Mouse (Mus musculus): ENCODE data around the gene Oma1. TPM values are rescaled to one million over a fixed set of nuclear protein-coding genes. Genes with fewer than 3 reads are reported as not detected.

Gene Oma1
- 21.2 and 22.8 TPM in 2 replicates for polyA plus RNA-seq (2015; fragmentation: Nextera tagmentation; extraction: Ambion mirVana)

- ATAC-seq (ENCODE audit: insufficient read depth, low FRiP score, low read depth) = peak; percentile 100
- Histone ChIP-seq H3K4me1 (no peaks in the 10 kb centered on the region), H3K36me3 (no peaks in the 10 kb centered on the region), H3K4me3 (replicated peaks) (peak within 1 kb of the TSS; percentile 68), H3K27me3 (replicated peaks) (no peaks in the 10 kb centered on the region), H3K27ac (peak within 1 kb of the TSS; percentile 97), H3K9me3 (no peaks in the 10 kb centered on the region), H3K9ac (peak within 1 kb of the TSS; percentile 21; the same call in 1 of the 2 replicates), H3K4me2 (peak within 1 kb of the TSS; percentile 55)
- under 1% methylated on average over 61 of the region's 61 CpGs for WGBS
Measured at GRCm38 (mm10) chr4:103313587-103314525, at the start of gene Oma1. Gene Oma1 (plus strand): TSS chr4:103313812.

- H3K4me1 ChIP-seq = no peaks in the 10 kb centered on the region
- ATAC-seq (ENCODE audit: insufficient read depth, low FRiP score, low read depth) = no peak; the same call in 1 of the 2 replicates
- H3K27ac ChIP-seq = no peak overlapping the region
- 12% methylated on average over 8 of the region's 8 CpGs for WGBS
- no peaks in the 10 kb centered on the region for H3K9me3 ChIP-seq
- H3K36me3 ChIP-seq = no peaks in the 10 kb centered on the region
- no peak overlapping the region for H3K4me3 ChIP-seq (replicated peaks)
- no peak overlapping the region for H3K9ac ChIP-seq
- no peaks in the 10 kb centered on the region for H3K27me3 ChIP-seq (replicated peaks)
- no peak overlapping the region for H3K4me2 ChIP-seq
Measured at GRCm38 (mm10) chr4:103263812-103264396, 49.7 kb upstream of the Oma1 start.

- ATAC-seq (ENCODE audit: insufficient read depth, low FRiP score, low read depth) = no peak
- Histone ChIP-seq H3K4me2 (no peak overlapping the region), H3K9ac (no peak overlapping the region), H3K27me3 (replicated peaks) (no peaks in the 10 kb centered on the region), H3K4me3 (replicated peaks) (no peak overlapping the region), H3K4me1 (no peaks in the 10 kb centered on the region), H3K27ac (no peak overlapping the region), H3K36me3 (no peaks in the 10 kb centered on the region), H3K9me3 (no peaks in the 10 kb centered on the region)
- WGBS = 32% methylated on average over 2 of the region's 2 CpGs
Measured at GRCm38 (mm10) chr4:103265166-103265565, 48.4 kb upstream of the Oma1 start.

GRCm38 (mm10) chr4:103269336-103269735 lies 44.3 kb upstream of the Oma1 start:
- 81% methylated on average over 4 of the region's 4 CpGs for WGBS
- ATAC-seq (ENCODE audit: insufficient read depth, low FRiP score, low read depth) = no peak

GRCm38 (mm10) chr4:103273021-103273420 lies 40.6 kb upstream of the Oma1 start:
- 72% methylated on average over 7 of the region's 8 CpGs for WGBS
- no peaks in the 10 kb centered on the region for H3K27me3 ChIP-seq (replicated peaks)
- no peak overlapping the region for H3K4me2 ChIP-seq
- H3K9ac ChIP-seq = no peak overlapping the region
- no peaks in the 10 kb centered on the region for H3K4me1 ChIP-seq
- H3K9me3 ChIP-seq = no peaks in the 10 kb centered on the region
- H3K4me3 ChIP-seq (replicated peaks) = no peak overlapping the region
- no peak for ATAC-seq (ENCODE audit: insufficient read depth, low FRiP score, low read depth)
- no peaks in the 10 kb centered on the region for H3K36me3 ChIP-seq
- no peak overlapping the region for H3K27ac ChIP-seq

More at GRCm38 (mm10) chr4:103269336-103269735, 44.3 kb upstream of the Oma1 start:
- Histone ChIP-seq H3K9me3 (no peaks in the 10 kb centered on the region), H3K4me3 (replicated peaks) (no peak overlapping the region), H3K36me3 (no peaks in the 10 kb centered on the region), H3K27me3 (replicated peaks) (no peaks in the 10 kb centered on the region), H3K27ac (no peak overlapping the region), H3K4me1 (no peaks in the 10 kb centered on the region), H3K9ac (no peak overlapping the region), H3K4me2 (no peak overlapping the region)

GRCm38 (mm10) chr4:103288342-103288741 lies 25.3 kb upstream of the Oma1 start:
- H3K9ac ChIP-seq = no peak overlapping the region
- WGBS = 78% methylated on average over 7 of the region's 7 CpGs
- H3K27ac ChIP-seq = no peak overlapping the region
- H3K27me3 ChIP-seq (replicated peaks) = no peaks in the 10 kb centered on the region
- no peak for ATAC-seq (ENCODE audit: insufficient read depth, low FRiP score, low read depth)
- no peak overlapping the region for H3K4me3 ChIP-seq (replicated peaks)
- H3K4me1 ChIP-seq = no peaks in the 10 kb centered on the region
- no peaks in the 10 kb centered on the region for H3K36me3 ChIP-seq
- no peaks in the 10 kb centered on the region for H3K9me3 ChIP-seq
- H3K4me2 ChIP-seq = no peak overlapping the region

- Histone ChIP-seq H3K4me1 (no peaks in the 10 kb centered on the region), H3K36me3 (no peaks in the 10 kb centered on the region), H3K27me3 (replicated peaks) (no peaks in the 10 kb centered on the region), H3K4me3 (replicated peaks) (no peak within 1 kb of the TSS), H3K9ac (no peak within 1 kb of the TSS), H3K27ac (no peak within 1 kb of the TSS), H3K4me2 (no peak within 1 kb of the TSS), H3K9me3 (no peaks in the 10 kb centered on the region)
- WGBS = 81% methylated on average over 2 of the region's 2 CpGs
- ATAC-seq (ENCODE audit: insufficient read depth, low FRiP score, low read depth) = no peak
Measured at GRCm38 (mm10) chr4:103290763-103291162, 22.8 kb upstream of the Oma1 start, which contains the start of gene 4921539E11Rik. Gene 4921539E11Rik (minus strand): TSS chr4:103290863.

GRCm38 (mm10) chr4:103299342-103299741 lies 14.3 kb upstream of the Oma1 start:
- 58% methylated on average over 10 of the region's 10 CpGs for WGBS
- H3K27me3 ChIP-seq (replicated peaks) = no peaks in the 10 kb centered on the region
- no peak for ATAC-seq (ENCODE audit: insufficient read depth, low FRiP score, low read depth)
- H3K27ac ChIP-seq = no peak overlapping the region
- no peak overlapping the region for H3K9ac ChIP-seq
- H3K36me3 ChIP-seq = no peaks in the 10 kb centered on the region
- no peak overlapping the region for H3K4me3 ChIP-seq (replicated peaks)
- no peaks in the 10 kb centered on the region for H3K4me1 ChIP-seq
- no peak overlapping the region for H3K4me2 ChIP-seq
- no peaks in the 10 kb centered on the region for H3K9me3 ChIP-seq

- Histone ChIP-seq H3K4me1 (no peaks in the 10 kb centered on the region), H3K36me3 (no peaks in the 10 kb centered on the region), H3K4me3 (replicated peaks) (no peak overlapping the region), H3K9ac (no peak overlapping the region), H3K27me3 (replicated peaks) (no peaks in the 10 kb centered on the region), H3K4me2 (no peak overlapping the region), H3K9me3 (no peaks in the 10 kb centered on the region), H3K27ac (no peak overlapping the region)
- WGBS = 62% methylated on average over 1 of the region's 1 CpGs
- ATAC-seq (ENCODE audit: insufficient read depth, low FRiP score, low read depth) = no peak
Measured at GRCm38 (mm10) chr4:103303851-103304250, 9.8 kb upstream of the Oma1 start.

GRCm38 (mm10) chr4:103314526-103314910 lies 906 bp downstream of the Oma1 start:
- peak overlapping the region; percentile 55 for H3K4me2 ChIP-seq
- no peaks in the 10 kb centered on the region for H3K9me3 ChIP-seq
- H3K9ac ChIP-seq = no peak overlapping the region
- no peak overlapping the region for H3K27ac ChIP-seq
- no peaks in the 10 kb centered on the region for H3K4me1 ChIP-seq
- no peaks in the 10 kb centered on the region for H3K36me3 ChIP-seq
- 42% methylated on average over 3 of the region's 3 CpGs for whole genome bisulfite sequencing
- ATAC-seq (ENCODE audit: insufficient read depth, low FRiP score, low read depth) = no peak
- H3K4me3 ChIP-seq (replicated peaks) = peak overlapping the region; percentile 68
- H3K27me3 ChIP-seq (replicated peaks) = no peaks in the 10 kb centered on the region

- no peak for ATAC-seq (ENCODE audit: insufficient read depth, low FRiP score, low read depth)
- 90% methylated on average over 4 of the region's 4 CpGs for WGBS
Measured at GRCm38 (mm10) chr4:103315861-103316260, 2.2 kb downstream of the Oma1 start.

GRCm38 (mm10) chr4:103321461-103321860 lies 7.8 kb downstream of the Oma1 start:
- Histone ChIP-seq H3K9ac (no peak overlapping the region), H3K36me3 (no peaks in the 10 kb centered on the region), H3K9me3 (no peaks in the 10 kb centered on the region), H3K4me3 (replicated peaks) (no peak overlapping the region), H3K27me3 (replicated peaks) (no peaks in the 10 kb centered on the region), H3K27ac (no peak overlapping the region), H3K4me1 (no peaks in the 10 kb centered on the region), H3K4me2 (no peak overlapping the region)
- 78% methylated on average over 6 of the region's 6 CpGs for WGBS
- ATAC-seq (ENCODE audit: insufficient read depth, low FRiP score, low read depth) = no peak

More at GRCm38 (mm10) chr4:103315861-103316260, 2.2 kb downstream of the Oma1 start:
- no peaks in the 10 kb centered on the region for H3K4me1 ChIP-seq
- no peaks in the 10 kb centered on the region for H3K9me3 ChIP-seq
- H3K4me2 ChIP-seq = no peak overlapping the region
- no peak overlapping the region for H3K9ac ChIP-seq
- no peak overlapping the region for H3K4me3 ChIP-seq (replicated peaks)
- H3K36me3 ChIP-seq = no peaks in the 10 kb centered on the region
- H3K27me3 ChIP-seq (replicated peaks) = no peaks in the 10 kb centered on the region
- no peak overlapping the region for H3K27ac ChIP-seq

Data from stomach, embryonic 15.5 days (tissue).